Mouse (Mus musculus) neural tube, embryonic 14.5 days (tissue): ENCODE results near the gene Gm45837. TPM values are rescaled to one million over a fixed set of nuclear protein-coding genes. Genes with fewer than 3 reads are reported as not detected.

ENCODE experiments used
- ATAC-seq: fragments of 200-750 bp; cut with Nextera tagmentation; 2 replicates; pipeline ENCODE4 v1.8.0; 2017; ENCODE audit warnings: low read depth, mild to moderate bottlenecking, moderate TSS enrichment, moderate library complexity
- H3K27ac ChIP-seq: fragments of 300-500 bp; sonication (generic); 2 replicates; pipeline ENCODE4 v1.5.1; 2014; ENCODE audit warnings: low read depth, mild to moderate bottlenecking, control low read depth, low read length, moderate library complexity, mixed read lengths
- H3K27me3 ChIP-seq: fragments of 300-500 bp; sonication (generic); 2 replicates; pipeline ENCODE4 v1.6.1; 2014; ENCODE audit warnings: low read length; ENCODE audit not compliant: control insufficient read depth, insufficient read depth
- H3K36me3 ChIP-seq: fragments of 300-500 bp; sonication (generic); 2 replicates; pipeline ENCODE4 v1.6.1; 2014; ENCODE audit warnings: low read length, mixed read lengths; ENCODE audit not compliant: control insufficient read depth, insufficient read depth
- H3K4me1 ChIP-seq: fragments of 300-500 bp; sonication (generic); 2 replicates; pipeline ENCODE4 v1.6.1; 2014; ENCODE audit warnings: low read length; ENCODE audit not compliant: control insufficient read depth, insufficient read depth
- H3K4me2 ChIP-seq: fragments of 300-500 bp; sonication (generic); 2 replicates; pipeline ENCODE4 v1.6.1; 2014; ENCODE audit warnings: mild to moderate bottlenecking, low read depth, low read length, control low read depth
- H3K4me3 ChIP-seq: fragments of 300-500 bp; sonication (generic); 2 replicates; pipeline ENCODE4 v1.5.1; 2014; ENCODE audit warnings: low read depth, low read length, control low read depth, mixed read lengths
- H3K9ac ChIP-seq: fragments of 300-500 bp; sonication (generic); replicated peaks from 2 replicates; pipeline ENCODE4 v1.6.1; 2014; ENCODE audit warnings: low read depth, mild to moderate bottlenecking, control low read depth, low read length, mixed read lengths
- H3K9me3 ChIP-seq: fragments of 300-500 bp; sonication (generic); 2 replicates; pipeline ENCODE4 v1.6.1; 2016; ENCODE audit warnings: low read length; ENCODE audit not compliant: control insufficient read depth
- WGBS: fragments of 180-500 bp; shearing (Covaris S2); extraction: QIAGEN DNeasy Blood & Tissue Kit; methylation state at CpG from one replicate; pipeline ENCODE4 v1.1.7; 2014; 5-methylcytosine and 5-hydroxymethylcytosine counted together
- polyA plus RNA-seq: library from polyadenylated mRNA; unstranded; fragments of >200 nt; fragmentation: Nextera tagmentation; extraction: Ambion mirVana; gene quantifications from 2 replicates; pipeline ENCODE4 v1.2.1, GENCODE M21; 2014

Gene Gm45837
- polyA plus RNA-seq, 1 experiment from 2014 or later, result not detected

GRCm38 (mm10) chr7:101472598-101473558 lies 62.2 kb downstream of the Gm45837 start:
- no peak overlapping the region for H3K27ac ChIP-seq
- no peaks in the 10 kb centered on the region for H3K4me1 ChIP-seq
- no peak overlapping the region for H3K4me3 ChIP-seq
- 52% methylated on average over 10 of the region's 10 CpGs for WGBS
- H3K27me3 ChIP-seq, result no peaks in the 10 kb centered on the region
- no peak for ATAC-seq
- no peak overlapping the region for H3K9ac ChIP-seq
- H3K9me3 ChIP-seq, result no peaks in the 10 kb centered on the region
- no peaks in the 10 kb centered on the region for H3K36me3 ChIP-seq
- H3K4me2 ChIP-seq, result no peak overlapping the region

- Histone ChIP-seq H3K27ac (no peak overlapping the region), H3K4me3 (no peak overlapping the region), H3K4me1 (no peaks in the 10 kb centered on the region), H3K9me3 (no peaks in the 10 kb centered on the region), H3K36me3 (no peaks in the 10 kb centered on the region), H3K4me2 (no peak overlapping the region), H3K9ac (no peak overlapping the region), H3K27me3 (no peaks in the 10 kb centered on the region)
- 93% methylated on average over 5 of the region's 5 CpGs for WGBS
- no peak for ATAC-seq
Observed at GRCm38 (mm10) chr7:101474399-101474811, 63.7 kb downstream of the Gm45837 start.

- H3K27ac ChIP-seq, result no peak overlapping the region
- no peaks in the 10 kb centered on the region for H3K27me3 ChIP-seq
- ATAC-seq, result no peak
- no peaks in the 10 kb centered on the region for H3K36me3 ChIP-seq
- H3K4me3 ChIP-seq, result no peak overlapping the region
- H3K4me1 ChIP-seq, result no peaks in the 10 kb centered on the region
- H3K9ac ChIP-seq, result no peak overlapping the region
- WGBS, result 82% methylated on average over 3 of the region's 3 CpGs
- H3K4me2 ChIP-seq, result no peak overlapping the region
- H3K9me3 ChIP-seq, result no peaks in the 10 kb centered on the region
Observed at GRCm38 (mm10) chr7:101476028-101476427, 65.3 kb downstream of the Gm45837 start.

GRCm38 (mm10) chr7:101476493-101476892 lies 65.8 kb downstream of the Gm45837 start:
- Histone ChIP-seq H3K27me3 (no peaks in the 10 kb centered on the region), H3K9me3 (no peaks in the 10 kb centered on the region), H3K4me2 (no peak overlapping the region), H3K4me1 (no peaks in the 10 kb centered on the region), H3K36me3 (no peaks in the 10 kb centered on the region), H3K27ac (no peak overlapping the region), H3K4me3 (no peak overlapping the region), H3K9ac (no peak overlapping the region)
- WGBS, result 81% methylated on average over 4 of the region's 4 CpGs
- ATAC-seq, result no peak

- H3K27ac ChIP-seq, result no peak overlapping the region
- no peak overlapping the region for H3K4me2 ChIP-seq
- 55% methylated on average over 5 of the region's 5 CpGs for WGBS
- no peaks in the 10 kb centered on the region for H3K9me3 ChIP-seq
- no peaks in the 10 kb centered on the region for H3K27me3 ChIP-seq
- ATAC-seq, result no peak
- H3K36me3 ChIP-seq, result no peaks in the 10 kb centered on the region
- H3K4me3 ChIP-seq, result no peak overlapping the region
- H3K9ac ChIP-seq, result no peak overlapping the region
- H3K4me1 ChIP-seq, result no peaks in the 10 kb centered on the region
Observed at GRCm38 (mm10) chr7:101477200-101477599, 66.5 kb downstream of the Gm45837 start.

- no peaks in the 10 kb centered on the region for H3K27me3 ChIP-seq
- 0 out of 2 replicates have a peak, but pooled peaks cover 5% of the 10 kb centered on the region for H3K4me1 ChIP-seq
- H3K9me3 ChIP-seq, result no peaks in the 10 kb centered on the region
- no peak overlapping the region for H3K4me3 ChIP-seq
- peak; percentile 18; the same call in 1 of the 2 replicates for ATAC-seq
- no peaks in the 10 kb centered on the region for H3K36me3 ChIP-seq
- WGBS, result 52% methylated on average over 5 of the region's 5 CpGs
- no peak overlapping the region for H3K9ac ChIP-seq
- no peak overlapping the region for H3K4me2 ChIP-seq
- no peak overlapping the region for H3K27ac ChIP-seq
Observed at GRCm38 (mm10) chr7:101478099-101478498, 67.4 kb downstream of the Gm45837 start.

GRCm38 (mm10) chr7:101479841-101480240 lies 69.2 kb downstream of the Gm45837 start:
- Histone ChIP-seq H3K36me3 (no peaks in the 10 kb centered on the region), H3K4me1 (0 out of 2 replicates have a peak, but pooled peaks cover 5% of the 10 kb centered on the region), H3K27ac (no peak overlapping the region), H3K4me2 (no peak overlapping the region), H3K9ac (no peak overlapping the region), H3K4me3 (no peak overlapping the region), H3K9me3 (no peaks in the 10 kb centered on the region), H3K27me3 (no peaks in the 10 kb centered on the region)
- WGBS, result 76% methylated on average over 4 of the region's 4 CpGs
- ATAC-seq, result no peak

- no peak overlapping the region for H3K4me3 ChIP-seq
- H3K27me3 ChIP-seq, result no peaks in the 10 kb centered on the region
- 58% methylated on average over 6 of the region's 6 CpGs for WGBS
- H3K4me2 ChIP-seq, result no peak overlapping the region
- H3K27ac ChIP-seq, result no peak overlapping the region
- no peak for ATAC-seq
- H3K36me3 ChIP-seq, result no peaks in the 10 kb centered on the region
- 0 out of 2 replicates have a peak, but pooled peaks cover 5% of the 10 kb centered on the region for H3K4me1 ChIP-seq
- no peak overlapping the region for H3K9ac ChIP-seq
- H3K9me3 ChIP-seq, result no peaks in the 10 kb centered on the region
Observed at GRCm38 (mm10) chr7:101480671-101481070, 70.0 kb downstream of the Gm45837 start.

GRCm38 (mm10) chr7:101481872-101482498 lies 71.3 kb downstream of the Gm45837 start:
- Histone ChIP-seq H3K27me3 (no peaks in the 10 kb centered on the region), H3K4me2 (no peak overlapping the region), H3K36me3 (no peaks in the 10 kb centered on the region), H3K9ac (no peak overlapping the region), H3K27ac (no peak overlapping the region), H3K4me3 (no peak overlapping the region), H3K4me1 (0 out of 2 replicates have a peak, but pooled peaks cover 5% of the 10 kb centered on the region), H3K9me3 (no peaks in the 10 kb centered on the region)
- ATAC-seq, result peak; percentile 75
- WGBS, result 36% methylated on average over 8 of the region's 8 CpGs
